Mouse (Mus musculus) spleen, adult 18-20 months (tissue): Measurements from ENCODE around the gene Cep112.
"Not testable (repeated sequence)": the region's sequence is repeated elsewhere in the genome, so short reads cannot be mapped to it uniquely, and the experiment has no call there.

Experiments used
- DNase-seq, 2 experiments: peaks; one replicate each; pipeline ENCODE4 v3.0.0; 2022; ENCODE audit warnings: mixed read lengths in 2 of 2

The Cep112 gene

DNA sequence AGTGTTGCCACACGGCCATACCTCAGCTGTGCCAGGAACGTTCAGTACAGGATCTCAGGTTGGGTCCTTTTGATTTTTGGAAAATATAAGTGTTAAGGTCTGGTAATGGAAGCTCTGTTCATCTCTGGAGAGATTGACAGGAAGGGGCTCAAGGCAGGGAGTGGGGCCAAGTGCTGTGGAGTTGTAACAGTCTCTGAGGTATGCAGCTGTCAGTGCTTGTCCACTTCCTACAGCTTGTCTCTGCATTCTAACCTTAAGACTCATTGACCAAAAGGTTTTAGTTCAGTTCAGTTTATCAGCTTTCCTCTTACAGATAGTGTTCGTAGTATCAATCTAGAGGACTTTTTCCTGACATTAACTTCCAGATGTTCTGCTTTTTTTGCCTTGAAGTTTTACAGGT is 384.6 kb downstream of the Cep112 start:
- DNase-seq, result no peak

DNA sequence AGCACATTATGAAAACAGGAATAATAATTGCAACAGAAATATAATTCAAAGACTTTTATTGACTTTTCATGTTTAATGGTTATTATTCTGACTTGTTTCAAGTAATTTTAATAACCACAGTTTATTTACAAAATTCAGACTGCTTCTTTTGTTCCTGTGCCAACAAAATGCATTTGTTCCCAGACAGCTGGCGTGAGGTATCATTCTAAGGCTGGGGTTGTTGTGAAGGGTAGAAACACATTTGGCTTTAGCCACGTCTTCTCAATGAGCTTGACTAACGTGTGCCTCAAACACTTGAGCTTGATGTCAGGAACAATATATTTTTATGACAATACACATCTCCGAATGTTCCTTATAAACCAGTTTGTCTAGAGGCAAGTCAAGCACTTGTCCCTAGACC is 396.8 kb downstream of the Cep112 start:
- no peak for DNase-seq

DNA sequence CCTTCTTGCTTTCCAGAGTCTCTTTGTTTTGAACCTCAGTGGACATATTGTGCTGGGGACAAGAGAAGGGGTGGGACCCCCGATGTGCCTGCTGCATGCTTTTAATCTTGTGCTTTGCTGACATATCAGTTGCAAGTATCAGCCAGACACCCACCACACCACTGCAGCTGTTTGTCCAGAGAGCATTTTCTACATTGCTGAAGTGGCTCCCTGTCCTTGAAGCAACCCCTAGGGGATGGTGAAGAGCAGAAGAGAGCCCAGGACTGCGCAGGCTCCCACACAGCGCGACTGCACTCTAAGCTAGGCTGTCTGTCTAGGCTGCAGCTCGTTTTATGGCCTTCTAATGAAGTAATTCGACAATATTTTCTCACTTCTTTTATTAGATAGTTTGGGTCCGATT is 397.3 kb downstream of the Cep112 start:
- DNase-seq, result no peak

DNA sequence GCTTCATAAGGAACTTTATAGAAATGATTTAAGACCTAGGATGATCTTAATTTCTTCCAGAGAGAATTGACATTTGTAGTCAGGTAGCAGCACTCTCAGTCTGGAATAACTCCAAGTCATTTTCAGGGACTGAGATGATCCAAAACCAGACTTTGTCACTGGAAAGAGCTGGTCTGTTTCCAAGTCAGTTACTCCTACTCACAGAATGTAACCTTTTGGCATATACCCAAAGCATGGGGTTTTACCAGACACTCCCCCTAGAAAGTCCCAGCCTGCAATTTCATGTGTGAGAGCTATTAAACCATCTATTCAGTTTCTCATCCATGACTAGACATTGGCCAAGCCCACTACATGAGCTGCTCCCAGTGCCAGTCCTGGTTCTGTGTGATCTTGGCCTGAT is 402.3 kb downstream of the Cep112 start:
- DNase-seq, result no peak

DNA sequence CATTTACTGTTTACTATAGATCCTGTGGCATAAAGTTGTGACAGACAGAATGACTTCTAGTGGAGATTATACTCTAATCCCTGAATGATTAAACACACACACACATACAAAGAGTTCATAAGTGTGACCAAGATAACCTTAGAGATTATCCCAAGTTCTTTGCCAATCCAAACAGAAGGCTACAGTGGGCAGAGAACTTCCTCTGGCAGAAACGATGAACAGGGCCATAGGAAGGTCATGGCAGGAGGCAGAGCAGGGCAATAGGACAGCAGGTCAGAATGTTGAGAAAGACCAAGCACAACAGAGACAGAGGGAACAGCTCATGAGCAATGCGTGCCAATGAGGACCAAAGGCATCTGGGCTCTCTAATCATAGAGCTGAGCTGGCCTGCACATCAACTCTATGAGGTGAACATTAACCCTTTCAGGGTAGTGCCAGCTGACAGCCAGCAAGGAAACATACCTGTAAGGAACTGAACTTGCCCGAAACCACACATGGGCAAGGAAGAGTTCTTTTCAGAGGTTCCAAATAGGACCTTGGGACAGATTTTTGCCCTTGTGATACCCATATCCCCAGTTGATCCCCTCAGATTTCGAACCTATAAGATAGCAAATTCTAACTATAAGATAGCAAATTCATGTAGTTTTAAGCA is 403.5 kb downstream of the Cep112 start:
- DNase-seq, result no peak

DNA sequence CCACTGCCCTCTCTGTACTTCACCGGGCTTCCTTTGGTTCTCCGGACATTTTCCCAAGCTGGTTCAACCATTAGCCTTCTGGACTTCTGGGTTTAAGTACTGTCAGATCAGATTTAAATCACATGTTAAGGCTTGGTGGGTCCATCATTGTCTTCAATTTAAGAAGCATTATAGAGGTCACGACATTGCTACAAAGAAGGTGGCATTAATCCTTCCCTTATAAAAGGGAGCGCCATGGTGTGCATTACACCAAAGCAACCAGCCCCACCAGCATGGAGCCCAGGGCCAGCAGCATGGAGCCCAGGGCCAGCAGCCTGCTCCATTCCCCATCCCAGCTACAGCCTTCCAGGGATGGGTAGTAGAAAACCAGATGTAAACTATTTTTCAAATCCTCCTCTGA is 411.7 kb downstream of the Cep112 start:
- no peak for DNase-seq

DNA sequence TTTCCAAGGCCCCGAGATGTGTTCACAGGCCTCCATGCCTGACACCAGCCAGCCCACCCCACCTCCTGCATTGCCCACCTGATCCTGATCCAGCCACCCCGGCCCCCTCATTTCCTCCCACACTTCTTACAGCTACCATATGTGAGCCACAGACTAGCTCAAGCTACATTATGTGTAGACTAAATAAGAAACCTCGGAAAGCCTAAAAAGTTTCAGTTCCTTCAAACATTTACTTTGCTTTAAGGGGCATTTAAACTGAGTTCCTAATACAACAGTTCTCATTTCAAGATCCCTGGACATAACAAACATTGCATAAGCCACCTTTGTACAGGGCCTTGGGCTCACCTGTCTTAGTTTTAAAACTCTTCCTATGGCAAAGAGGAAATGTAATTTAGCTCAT is 415.2 kb downstream of the Cep112 start:
- DNase-seq, result no peak

DNA sequence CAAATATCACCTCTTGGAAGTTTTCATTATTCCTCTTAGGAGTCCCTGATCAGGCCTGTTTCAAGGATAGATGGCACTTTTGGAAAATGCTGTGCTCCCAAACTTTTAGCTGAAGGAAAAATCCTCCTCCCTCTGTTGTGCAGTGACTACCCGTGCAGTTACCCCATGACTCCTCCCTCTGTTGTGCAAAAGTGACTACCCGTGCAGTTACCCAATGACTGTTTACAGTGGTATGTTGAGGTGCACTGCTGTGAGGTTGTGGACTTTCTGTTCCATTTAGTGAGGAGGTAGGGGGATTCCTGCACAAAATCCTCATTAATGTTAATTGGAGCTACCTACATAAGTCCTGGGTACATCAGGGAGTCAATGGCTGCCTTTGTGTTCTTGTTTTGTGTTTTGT is 417.8 kb downstream of the Cep112 start:
- no peak for DNase-seq

DNA sequence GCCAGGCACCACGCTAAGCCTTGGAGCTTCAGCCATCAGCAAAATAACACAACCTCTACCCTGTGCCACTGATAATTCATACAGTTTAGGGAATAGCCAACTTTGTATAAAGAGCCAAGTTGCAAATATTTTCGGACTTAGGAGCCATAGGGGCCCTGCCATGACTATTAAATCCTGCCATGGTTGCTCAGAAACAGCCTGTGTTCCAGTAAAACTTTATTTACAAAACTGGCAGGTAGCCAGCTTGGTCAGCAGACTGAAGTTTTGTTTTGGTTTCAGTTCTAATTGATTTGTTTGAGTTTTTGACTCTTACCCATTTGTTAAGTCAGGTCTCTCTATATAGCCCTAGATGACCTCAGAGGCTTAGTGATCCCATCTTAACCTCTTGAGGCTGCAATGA is 421.0 kb downstream of the Cep112 start:
- no peak for DNase-seq

DNA sequence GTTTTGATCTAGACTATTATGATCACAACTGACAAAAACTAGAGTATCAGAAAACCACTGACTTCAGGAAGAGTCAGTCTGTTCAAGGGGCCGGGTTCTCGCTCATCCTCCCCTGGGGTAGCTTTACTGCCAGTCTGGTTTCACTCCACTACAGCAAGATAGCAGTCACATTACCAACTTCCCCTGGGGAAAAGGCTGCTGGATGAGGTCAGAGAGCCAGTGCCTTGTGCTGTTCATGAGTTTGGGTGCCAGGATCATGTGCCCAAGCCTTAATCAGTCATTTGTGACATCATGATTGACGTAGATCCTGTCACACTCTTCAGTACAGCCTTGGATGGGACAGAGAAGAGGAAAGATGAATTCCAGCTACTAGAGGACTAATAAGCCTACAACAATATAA is 421.5 kb downstream of the Cep112 start:
- DNase-seq, result no peak

DNA sequence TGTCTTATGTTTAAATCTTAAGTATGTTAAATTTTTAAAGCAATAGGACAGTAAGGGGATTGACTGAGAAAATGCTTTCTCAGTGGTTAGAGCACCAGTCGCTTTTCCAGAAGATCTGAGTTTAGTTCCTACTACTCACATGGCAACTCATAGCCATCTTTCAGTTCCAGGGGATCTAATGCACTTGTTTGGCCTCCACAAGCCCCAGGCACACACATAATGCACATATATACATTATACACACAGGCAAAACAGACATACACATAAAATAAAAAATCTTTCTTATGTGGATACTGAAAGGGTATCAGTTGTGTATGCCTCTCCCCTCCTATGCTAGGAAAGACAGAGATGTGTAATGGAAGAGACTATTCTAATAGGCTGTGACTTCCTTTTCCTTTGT is 426.8 kb downstream of the Cep112 start:
- DNase-seq, result no peak

DNA sequence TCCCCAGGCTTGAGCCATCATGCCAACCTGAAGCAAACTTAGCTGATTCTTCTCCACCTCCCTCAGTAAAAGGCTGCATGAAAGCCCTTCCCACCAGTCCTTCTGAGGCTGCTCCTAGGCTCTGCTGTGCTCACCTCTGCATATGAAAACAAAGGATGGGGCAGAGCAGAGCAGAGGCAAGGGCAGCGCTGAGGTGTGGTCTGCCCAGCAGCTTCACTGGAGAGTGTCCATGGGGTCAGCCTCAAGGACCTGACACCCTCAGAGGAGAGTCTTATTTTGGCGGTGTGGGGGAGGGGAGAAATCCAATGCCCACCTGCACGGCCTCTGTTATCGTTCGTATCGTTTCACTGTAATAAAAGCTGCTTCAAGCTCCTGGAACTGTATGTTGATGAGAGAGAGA is 432.3 kb downstream of the Cep112 start:
- DNase-seq, result no peak

DNA sequence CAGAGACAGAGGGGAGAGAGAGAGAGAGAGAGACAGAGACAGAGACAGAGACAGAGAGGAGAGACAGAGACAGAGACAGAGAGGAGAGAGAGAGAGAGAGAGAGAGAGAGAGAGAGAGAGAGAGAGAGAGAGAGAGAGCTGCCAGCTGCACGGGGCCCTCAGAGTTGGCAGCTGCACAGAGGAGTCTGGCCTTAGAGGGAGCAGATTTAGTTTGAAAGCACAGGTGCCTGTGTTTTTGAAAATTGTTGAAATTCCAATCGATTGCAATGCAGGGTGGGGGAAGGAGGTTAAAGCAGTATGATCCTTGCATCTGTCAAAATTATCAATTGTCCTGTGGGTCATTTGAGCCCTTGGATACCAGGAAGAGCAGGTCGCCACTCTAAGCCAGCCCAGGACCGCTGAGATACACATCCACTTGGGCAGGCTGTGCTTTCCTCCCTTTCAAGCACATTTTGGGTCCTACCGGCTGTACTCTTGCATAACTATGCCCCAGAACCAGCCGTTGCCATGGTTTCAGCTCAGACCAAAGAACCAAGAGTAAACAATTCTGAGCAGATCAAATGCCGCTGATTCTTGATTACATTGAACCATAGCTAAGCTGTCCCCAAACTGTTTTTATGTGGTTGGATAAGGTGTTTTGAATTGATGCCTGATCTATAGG is 432.8 kb downstream of the Cep112 start:
- no peak for DNase-seq

DNA sequence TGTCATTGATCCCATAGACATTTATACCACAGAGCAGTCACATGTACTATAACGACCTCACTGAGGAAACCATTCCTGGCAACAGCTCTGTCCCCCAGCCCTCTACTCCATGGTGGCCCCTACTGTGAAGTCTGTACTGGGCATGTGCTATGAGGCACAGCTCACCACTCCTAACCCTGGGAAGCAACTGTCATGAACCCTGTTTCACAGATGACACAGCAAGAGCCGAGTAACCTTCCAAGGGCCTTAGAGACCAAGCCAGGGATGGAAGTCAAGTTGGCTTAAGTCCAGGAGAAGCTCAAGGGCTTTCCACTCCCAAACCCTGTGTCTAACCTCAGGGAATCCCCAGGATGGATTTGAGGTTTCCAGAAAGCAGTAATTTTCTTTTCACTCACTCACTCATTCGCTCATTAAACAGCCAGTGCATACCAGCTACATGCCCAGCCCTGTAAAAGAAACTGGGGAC is 433.4 kb downstream of the Cep112 start:
- DNase-seq, result no peak

DNA sequence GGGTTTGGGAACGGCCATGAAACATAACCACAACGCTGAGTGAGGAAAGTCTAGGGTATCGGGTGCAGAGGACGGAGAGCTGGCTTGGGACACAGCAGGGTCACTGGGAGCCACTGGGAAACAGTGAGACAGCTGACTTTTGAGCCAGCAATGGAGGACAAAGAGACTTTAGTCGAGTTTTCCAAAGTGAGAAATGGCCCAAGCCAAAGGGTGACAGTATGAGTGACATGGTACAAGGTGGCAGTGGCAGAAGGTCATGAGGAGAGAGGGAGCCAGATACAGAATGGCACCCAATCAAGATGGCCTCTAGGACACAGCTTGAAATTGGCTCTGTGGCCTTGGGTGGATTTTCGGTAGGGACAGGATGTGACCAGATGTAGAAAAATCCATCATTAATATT is 433.9 kb downstream of the Cep112 start:
- DNase-seq, result no peak

DNA sequence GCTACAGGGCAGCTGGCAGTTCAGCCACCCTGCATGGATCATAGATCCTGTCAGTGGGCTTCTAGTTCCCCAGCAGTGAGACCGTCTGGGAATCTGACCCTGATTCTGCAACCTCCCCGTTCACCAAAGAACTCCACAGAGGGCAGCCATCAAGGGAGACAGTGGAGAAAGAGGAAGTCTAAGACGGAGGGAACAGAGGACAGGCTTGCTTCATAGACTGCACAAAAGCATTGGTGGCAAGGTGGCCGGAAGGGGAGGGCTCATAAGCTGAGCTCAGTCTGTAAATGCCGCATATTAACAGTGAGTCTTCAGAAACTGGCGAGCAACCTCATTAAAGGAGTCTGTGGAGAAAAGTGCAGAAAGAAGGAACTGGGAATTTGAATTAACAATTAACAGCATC is 437.4 kb downstream of the Cep112 start:
- DNase-seq, result no peak

DNA sequence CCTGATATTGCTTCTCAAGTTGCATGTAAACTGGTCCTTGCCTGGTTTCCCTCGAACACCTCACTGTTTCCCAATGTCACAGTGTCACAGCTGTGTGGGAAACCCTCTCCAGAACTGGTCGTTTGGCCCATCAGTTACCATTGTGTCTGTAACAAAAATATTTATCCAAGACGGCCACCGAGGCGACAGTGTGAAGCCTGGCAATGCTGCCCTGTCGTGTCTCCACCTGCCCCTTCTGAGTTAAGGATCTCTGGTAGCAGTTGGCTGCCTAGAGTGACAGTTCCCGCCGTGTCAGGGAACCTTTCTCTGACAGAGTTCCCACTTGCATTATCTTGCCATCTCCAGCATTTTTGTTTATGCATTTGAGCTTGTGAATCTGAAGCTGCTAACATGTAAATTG is 440.8 kb downstream of the Cep112 start:
- DNase-seq, result no peak

DNA sequence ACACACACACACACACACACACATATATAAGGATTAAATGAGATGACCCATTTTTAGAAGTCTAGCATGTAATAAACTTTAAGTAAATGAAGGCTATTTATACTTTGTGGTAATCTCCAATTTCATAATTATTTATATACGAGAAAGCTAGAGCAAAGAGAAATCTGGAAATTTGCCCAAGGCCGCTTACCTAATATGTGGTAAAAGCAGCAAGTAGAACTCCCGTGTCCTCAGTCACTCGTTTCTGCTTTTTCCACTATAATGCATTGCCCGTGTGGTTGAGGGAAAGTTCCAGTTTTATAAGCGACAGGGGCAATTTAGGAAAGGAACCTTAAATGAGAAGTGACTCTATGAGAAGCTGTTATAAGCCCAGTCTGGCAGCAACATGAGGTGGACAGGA is 442.5 kb downstream of the Cep112 start:
- no peak for DNase-seq

DNA sequence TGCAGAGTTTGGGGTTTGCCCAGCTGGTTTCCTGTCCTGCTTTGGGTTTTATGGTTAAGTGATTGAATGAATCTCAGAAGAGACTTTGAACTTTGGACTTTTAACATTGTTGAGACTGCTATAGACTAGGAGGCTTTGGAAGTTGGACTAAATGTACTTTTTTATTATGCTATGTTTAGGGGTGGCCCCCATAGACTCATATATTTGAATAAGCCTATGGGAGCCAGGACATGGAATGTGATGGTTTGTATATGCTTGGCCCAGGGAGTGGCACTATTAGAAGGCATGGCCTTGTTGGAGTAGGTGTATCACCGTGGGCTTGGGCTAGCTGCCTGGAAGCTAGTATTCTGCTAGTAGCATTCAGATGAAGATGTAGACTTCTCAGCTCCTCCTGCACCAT is 446.3 kb downstream of the Cep112 start:
- DNase-seq, result not testable (repeated sequence)

DNA sequence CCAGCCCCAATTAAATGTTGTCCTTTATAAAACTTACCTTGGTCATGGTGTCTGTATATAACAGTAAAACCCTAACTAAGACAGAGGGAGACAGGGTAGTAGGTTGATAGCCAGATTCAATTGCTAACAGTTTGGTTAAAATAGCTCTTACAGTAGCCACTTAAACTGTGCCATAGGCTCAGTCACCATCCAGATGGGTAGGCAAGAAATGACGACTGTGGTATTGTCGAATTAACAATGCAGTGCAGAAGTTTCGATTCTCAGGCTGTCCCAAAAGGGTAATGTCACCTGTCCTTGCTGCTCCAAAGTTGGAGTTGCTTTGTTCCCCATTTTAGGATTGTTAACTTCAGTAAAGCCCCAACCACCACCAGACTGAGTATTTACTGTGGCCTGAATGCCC is 446.8 kb downstream of the Cep112 start:
- DNase-seq, result no peak

DNA sequence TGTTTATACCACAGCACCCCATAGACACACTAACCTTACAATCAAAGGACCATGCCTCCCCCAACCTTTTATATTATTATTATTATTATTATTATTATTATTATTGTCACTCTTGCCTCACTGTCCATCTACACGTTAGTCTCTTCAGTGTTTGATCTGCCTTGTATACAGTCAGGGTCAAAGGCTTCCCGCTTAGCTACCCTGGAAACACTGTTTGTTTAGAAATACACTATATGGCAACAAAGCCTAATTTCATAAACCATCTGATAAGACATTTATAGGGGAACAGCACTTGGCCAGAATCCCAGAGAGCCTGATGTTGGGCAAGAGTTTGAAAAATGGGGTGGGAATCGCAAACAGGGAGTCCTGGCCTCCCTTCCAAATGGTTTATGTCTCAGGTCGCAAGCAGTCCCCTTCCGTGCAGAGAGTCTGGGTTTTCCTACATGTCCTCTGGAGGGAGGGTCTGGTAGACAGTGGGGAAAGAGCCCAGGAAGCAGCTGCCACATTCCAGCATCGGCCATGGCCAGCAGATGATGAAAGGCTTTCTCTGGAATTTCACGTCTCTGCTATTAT is 451.7 kb downstream of the Cep112 start:
- no peak for DNase-seq

DNA sequence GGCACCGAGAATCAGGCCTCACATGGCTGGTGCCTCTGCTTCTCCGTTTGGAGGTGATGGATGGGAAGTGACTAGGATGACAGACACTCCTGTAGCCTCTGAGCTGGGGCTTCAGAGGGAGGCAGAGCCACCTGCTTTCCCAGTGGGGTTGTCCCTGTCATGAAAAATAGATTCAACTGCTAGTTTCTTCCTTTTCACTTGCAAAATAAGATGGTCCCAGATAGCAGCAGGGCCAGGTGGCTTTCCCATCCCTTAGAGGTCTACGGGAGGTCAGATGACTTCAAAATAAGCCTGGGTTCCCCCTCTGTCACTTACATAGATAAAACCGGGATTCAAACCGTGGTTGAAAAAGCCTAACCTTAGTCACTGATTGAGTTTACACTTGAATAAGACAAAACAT is 452.5 kb downstream of the Cep112 start:
- DNase-seq, result no peak

DNA sequence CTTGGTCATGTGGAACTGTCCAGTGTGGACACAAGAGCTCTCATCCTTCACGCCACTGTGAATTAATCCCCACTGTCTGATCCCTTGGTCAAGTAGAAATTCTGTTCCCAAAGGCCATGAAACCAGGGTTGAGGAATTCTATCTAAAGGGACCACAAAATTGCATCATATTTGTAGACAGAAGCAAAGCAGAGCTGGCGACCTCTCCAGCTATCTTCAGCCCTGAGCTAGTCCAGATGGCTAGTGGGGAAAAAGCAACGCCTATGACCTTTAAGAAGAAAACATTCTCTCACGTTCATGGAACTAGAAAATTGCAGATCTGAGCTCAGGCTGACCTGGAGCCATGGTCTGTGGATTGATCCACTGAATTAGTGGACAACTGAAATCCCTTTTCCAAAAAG is 455.6 kb downstream of the Cep112 start:
- DNase-seq, result no peak

DNA sequence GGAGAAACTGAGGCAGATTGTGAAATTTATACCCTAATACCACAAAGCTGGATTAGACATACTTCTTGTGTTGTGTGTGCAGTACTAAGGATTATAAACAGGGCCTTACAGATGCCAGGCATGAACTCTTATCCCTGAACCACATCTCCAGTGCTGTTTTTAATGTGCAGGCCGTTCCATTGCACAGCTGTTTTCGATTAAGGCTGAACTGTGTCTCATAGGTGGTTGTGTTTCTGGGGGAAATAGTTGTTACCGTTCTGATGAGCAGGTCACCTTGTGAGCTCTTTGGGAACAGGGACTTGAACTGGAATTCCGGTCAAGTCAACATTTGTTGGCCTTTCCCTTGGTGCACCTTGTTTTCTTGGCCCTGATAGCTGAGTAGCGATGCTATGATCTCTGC is 456.7 kb downstream of the Cep112 start:
- DNase-seq, result no peak
